Mouse (Mus musculus): ENCODE data around the gene Spata5.

Gene Spata5

DNA sequence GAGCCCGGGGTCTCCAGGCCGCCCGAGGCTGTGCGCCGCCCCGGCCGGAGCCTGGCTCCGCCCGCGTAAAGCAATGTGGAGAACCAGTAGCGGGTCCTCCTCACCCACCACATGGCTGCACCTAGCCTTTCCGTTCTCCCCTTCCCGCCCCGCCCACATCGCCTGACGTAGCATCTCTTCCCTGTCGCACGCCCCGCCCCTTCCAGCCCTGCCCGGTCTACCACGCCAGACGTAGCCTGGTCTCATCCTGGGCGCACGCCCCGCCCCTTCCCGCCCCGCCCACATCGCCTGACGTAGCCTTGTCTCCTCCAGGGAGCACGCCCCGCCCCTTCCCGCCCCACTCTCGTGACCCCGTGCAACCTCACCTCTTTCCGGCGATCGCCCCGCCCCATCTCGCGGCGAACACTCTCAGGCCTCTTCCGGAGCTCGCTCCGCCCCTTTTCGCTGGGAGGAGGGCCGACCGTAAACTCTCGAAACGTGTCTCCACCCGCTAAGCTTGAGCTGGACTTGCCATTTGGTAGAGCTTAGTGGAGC is at the start of gene Spata5:
Gene Spata5, plus strand, starts transcription at position 439 of the 534 bp plus-strand sequence.
- DNase-seq (ENCODE audit: extremely low read depth, low read depth): peak; percentile 92

DNA sequence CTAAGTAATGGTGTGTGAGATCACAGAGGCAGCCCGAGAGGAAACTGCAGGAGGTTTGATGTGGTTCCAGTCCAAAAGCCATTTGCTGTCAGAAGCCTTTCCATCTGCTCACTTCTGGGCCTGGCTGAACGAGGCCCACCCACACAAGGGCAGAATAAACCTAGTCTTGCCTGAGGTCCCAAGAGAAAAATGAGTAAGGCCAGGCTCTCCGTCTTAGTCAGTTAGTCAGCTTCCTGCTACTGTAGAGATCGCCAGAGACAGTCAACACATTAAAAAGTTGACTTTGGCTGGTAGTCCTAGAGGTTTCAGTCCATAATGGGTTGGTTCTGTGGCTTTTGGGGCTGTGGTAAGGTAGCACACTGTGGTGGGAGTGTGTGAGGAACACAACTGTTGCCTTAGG is 49.3 kb upstream of the Spata5 start:
- DNase-seq (ENCODE audit: extremely low read depth, low read depth): no peak

DNA sequence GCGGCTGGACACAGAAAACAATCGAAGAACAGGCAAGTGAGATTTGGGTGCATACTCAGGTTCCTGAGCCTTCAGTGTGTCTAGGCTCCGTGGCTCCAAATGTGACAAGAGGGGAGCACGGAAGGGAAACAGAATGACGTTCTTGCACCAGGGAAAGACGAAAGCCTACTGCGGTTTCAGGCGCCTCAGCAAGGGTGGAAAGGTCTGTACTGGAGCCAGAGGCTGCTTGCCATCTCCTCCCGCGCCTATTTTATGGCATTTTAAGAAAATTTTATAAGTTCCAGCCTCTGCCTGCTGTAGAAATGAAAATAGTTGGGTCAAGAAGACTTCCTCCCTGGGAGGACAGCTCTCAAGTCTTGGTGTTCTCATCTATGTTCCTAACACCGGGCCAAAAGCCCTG is 46.0 kb upstream of the Spata5 start:
- DNase-seq (ENCODE audit: extremely low read depth, low read depth): no peak

DNA sequence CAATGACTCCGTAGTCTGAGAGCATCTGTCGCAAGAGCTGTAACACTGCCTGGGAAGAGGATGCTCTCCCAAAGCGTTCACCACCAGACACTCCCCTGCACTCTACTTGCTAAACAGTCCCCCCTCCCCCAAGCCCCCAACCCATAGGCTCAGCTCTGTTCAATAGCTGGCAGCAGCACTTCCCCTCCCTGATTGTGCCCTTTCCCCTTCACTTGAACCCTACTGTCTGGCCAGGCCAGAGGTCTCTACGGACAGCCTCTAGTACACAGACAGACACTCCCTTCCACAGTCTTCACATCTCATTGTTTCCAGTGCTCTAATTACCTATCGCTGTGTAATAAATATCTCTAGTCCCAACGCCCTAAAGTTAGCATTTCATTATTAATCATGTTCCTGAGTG is 41.8 kb upstream of the Spata5 start:
- no peak for DNase-seq (ENCODE audit: extremely low read depth, low read depth)

DNA sequence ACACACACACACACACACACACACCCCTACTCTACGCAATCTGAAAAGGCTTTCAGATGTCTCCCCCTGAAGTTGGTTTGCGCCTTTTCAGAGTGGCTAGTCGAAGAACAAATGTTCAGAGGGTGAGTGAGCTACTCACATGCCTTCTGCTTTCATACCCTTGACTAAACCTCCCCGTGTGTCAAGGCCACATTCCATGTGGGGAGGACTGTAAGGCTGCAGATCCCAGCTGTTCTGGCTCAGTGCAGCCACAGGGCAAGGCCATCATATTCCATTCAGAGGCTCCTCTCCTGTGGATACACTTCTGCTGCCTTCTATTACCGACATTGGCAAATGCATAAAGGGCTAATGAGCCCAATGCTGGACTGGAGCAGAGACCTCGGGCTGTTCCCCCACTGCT is 41.3 kb upstream of the Spata5 start:
- DNase-seq (ENCODE audit: extremely low read depth, low read depth): no peak

- peak; percentile 21 for DNase-seq (ENCODE audit: extremely low read depth, low read depth)
Measured at GRCm38 (mm10) chr3:37379201-37379600, 40.5 kb upstream of the Spata5 start.

GRCm38 (mm10) chr3:37379930-37380881 is 39.5 kb upstream of the Spata5 start:
- no peak for DNase-seq (ENCODE audit: extremely low read depth, low read depth)

GRCm38 (mm10) chr3:37381457-37381856 is 38.2 kb upstream of the Spata5 start:
- DNase-seq (ENCODE audit: extremely low read depth, low read depth): no peak

- DNase-seq (ENCODE audit: extremely low read depth, low read depth): no peak
Measured at GRCm38 (mm10) chr3:37383096-37383765, 36.5 kb upstream of the Spata5 start.

- no peak for DNase-seq (ENCODE audit: extremely low read depth, low read depth)
Measured at GRCm38 (mm10) chr3:37387310-37387709, 32.4 kb upstream of the Spata5 start.

GRCm38 (mm10) chr3:37396930-37397608 is 22.6 kb upstream of the Spata5 start:
- DNase-seq (ENCODE audit: extremely low read depth, low read depth): no peak

GRCm38 (mm10) chr3:37397646-37398045 is 22.1 kb upstream of the Spata5 start:
- no peak for DNase-seq (ENCODE audit: extremely low read depth, low read depth)

DNA sequence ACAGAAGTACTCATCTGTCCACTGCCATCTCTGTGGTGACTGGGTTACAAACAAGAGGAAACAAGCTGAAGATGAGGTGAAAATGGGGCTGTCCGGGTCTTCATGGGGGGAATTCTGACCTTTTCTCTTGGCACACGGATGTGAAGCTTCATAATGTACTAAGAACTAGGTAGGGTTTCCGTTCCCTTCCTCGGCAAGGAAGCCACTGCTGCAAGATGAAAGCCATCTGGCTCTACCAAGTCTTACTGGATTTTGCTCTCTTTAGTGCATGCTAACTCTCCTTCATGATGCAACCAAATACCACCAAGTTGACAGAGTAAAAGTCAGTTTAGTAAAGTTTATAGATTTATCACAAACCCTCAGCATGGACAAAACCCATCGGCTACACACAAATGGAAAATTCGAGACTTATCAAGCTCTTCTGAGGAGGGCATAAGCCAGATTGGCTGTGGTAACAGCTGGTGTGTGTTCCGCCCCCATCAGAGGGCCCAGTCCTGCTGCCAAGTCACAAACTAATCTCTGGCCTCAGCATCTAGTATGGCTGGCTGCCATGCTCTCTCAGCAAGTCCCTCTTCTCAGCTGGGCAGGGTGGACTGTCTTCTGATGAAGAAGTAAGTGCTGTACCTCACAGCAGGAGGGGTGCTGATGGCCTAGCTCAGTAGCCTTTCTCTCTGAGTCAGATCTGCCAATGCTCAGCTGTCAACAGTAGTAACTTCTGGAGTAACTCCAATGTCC is 20.9 kb upstream of the Spata5 start:
- DNase-seq (ENCODE audit: extremely low read depth, low read depth): no peak

DNA sequence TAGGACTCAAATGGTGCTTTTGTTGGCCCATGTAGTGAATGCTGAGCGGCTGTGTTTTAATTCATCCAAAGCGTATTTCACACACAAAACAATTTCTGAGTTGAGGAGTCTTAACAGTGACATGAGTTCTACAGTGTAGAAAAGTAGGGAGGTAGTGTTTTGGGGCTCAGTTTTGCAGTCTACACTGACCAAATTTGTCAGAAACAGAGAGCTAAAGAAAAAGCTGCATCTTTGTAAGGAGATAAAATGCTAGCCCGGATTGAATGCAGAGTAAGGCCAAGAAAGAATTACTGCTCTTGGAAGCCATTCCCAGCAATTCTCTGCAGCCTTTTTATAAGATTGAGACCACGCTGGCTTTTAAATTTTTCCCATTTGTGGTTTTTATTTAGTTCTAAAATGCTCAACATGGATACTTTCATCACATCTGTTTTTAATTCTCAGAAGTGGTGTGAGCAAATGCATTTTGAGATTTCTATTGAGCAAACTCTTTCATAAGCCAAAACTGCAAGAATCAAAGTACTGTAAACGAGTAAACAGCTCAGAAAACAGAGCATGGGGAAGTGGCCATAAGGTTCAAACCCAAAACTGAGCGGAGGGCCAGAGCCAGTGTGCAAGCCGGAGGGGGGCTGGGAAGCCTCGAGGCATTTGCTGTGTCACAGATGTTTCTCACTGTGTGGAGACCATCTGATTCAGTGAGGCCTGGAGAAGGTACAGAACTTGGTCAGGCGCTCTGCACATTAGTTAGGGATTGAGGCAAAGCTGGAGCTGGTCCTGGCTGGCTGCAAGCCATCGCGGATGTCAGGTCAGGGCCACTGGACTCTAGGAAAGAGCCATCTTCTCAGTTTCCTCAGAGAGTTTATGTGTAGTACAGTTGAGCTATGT is 17.7 kb upstream of the Spata5 start:
- no peak for DNase-seq (ENCODE audit: extremely low read depth, low read depth)

GRCm38 (mm10) chr3:37407598-37407997 is 12.1 kb upstream of the Spata5 start:
- no peak for DNase-seq (ENCODE audit: extremely low read depth, low read depth)

DNA sequence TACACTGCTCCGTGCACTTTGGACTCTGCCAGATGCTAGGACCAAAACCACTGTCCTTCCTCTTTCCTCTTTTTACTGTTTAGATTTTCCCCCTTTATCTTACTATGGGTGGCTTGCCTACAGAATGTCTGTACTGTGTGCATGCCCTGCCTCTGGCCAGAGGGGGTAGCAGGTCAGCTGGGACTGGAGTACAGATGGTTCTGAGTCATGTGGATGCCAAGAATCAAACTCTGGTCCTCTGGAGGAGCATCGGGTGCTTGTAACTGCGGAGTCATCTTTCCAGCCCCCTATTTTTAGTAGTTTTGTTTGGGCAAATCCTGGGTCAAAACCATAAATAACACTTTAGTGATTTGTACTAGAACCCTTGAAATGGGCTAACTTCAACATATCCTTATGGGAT is 6.2 kb upstream of the Spata5 start:
- DNase-seq (ENCODE audit: extremely low read depth, low read depth): no peak

DNA sequence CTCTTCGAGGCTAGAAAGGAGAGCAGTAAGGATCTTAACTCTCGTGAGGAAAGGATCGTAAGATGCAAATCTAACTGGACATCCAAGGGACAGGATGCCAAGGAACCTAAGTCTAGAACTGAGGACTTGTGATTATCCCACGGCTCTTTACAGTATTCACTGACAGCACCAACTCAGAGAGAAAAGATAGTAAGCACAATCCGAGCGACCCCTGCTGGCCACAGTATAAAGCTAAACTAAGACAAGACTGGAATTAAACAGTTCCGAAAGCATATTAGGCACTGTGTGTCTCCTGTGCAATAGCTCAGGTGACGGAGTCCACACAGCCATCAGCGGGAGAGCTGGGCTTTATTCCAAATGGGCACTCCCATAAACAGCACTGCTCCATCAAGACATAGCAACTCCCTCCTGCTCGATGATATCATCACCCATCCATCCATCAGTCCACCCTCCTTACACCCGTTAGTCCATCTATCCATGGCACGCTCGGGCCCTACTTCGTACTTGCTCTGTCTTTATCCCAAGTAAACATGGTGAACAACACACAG is 5.2 kb upstream of the Spata5 start:
- DNase-seq (ENCODE audit: extremely low read depth, low read depth): peak; percentile 69

DNA sequence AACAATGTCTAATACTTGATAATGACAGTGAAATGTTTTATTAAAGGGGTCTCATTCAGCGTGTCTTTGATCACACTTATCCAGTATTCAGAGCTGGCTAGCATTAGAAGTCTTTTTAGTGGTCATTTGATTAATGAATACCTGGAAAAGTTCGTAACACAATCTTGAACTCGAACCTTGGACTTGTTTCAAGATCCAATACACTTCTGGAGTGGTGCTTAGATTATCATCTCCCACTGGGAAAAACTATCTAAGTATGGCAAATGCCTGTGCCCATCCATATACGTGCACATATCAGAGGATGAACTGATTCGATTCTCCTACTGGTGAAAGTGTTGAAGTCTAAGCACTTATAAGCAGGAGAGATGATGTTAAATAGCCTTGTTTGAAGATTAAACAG is 1.4 kb upstream of the Spata5 start:
- no peak for DNase-seq (ENCODE audit: extremely low read depth, low read depth)

DNA sequence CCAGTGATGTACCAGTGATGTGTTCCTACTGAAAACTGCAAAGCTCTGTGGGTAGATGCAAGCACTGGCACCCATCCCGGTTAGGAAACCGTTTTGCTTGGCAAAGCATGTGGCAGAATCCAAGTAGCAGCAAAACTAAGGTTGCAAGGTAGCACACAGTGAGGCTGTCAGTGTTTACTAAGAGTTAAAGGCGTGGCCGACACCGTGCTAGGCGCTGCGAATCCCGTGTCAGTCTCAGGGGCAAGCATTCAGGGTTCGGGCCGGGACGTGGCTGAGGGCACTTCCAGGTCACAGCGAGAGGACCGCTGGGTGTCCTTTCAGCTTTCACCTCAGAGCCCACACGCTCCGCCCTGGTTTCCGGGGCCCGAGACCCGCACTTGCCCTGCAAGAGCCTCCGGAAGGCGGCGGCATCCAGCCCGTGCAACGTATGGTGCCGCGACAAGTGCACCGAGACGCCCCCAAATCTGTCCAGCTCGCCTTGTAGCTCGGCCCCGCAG is 687 bp upstream of the Spata5 start:
- peak; percentile 51 for DNase-seq (ENCODE audit: extremely low read depth, low read depth)

- peak; percentile 87 for DNase-seq (ENCODE audit: extremely low read depth, low read depth)
Measured at GRCm38 (mm10) chr3:37420072-37420471, 376 bp downstream of the Spata5 start, which contains the start of gene Nudt6. Nudt6 (minus strand) TSS chr3:37420211.

Data from MEL-GATA-1-ER (cell line).